Mouse (Mus musculus) cerebellum, adult 11-12 months (tissue): Measurements from ENCODE around the gene Cwc27.

Experiments used
- DNase-seq: peaks from one replicate; pipeline ENCODE4 v3.0.0; 2022

Cwc27 gene

GRCm38 (mm10) chr13:104816635-104817571, at the start of gene Cwc27:
Cwc27 (minus strand) TSS chr13:104817142.
- DNase-seq = peak; percentile 79

GRCm38 (mm10) chr13:104866726-104867125, 49.8 kb upstream of the Cwc27 start:
- no peak for DNase-seq

- DNase-seq = peak; percentile 16
These were observed 46.4 kb upstream of the Cwc27 start, which contains the start of gene Shisal2b for GRCm38 (mm10) chr13:104863127-104863979. Shisal2b (minus strand) TSS chr13:104863893.

DNA sequence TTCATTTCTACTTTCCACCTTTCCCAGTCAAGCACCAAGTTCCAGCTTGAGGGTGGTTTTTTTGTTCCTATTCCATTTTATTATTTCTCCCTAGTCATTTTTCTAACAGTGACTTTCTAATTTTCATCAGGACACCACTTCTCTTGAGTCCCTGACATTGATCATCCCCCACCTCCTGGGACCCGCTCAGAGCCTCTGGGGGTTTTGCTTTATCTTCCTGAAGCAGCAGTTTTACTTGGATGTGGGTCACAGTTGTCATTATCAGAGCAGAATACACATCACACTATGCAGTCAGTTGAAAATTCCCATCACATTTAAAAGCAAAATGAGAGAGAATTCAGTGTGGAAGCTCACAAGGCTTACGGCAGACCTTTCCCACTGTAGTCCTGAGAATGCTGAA, 36.7 kb upstream of the Cwc27 start:
- DNase-seq = no peak

- DNase-seq = no peak
These were observed 26.6 kb upstream of the Cwc27 start for GRCm38 (mm10) chr13:104843295-104844089.

DNA sequence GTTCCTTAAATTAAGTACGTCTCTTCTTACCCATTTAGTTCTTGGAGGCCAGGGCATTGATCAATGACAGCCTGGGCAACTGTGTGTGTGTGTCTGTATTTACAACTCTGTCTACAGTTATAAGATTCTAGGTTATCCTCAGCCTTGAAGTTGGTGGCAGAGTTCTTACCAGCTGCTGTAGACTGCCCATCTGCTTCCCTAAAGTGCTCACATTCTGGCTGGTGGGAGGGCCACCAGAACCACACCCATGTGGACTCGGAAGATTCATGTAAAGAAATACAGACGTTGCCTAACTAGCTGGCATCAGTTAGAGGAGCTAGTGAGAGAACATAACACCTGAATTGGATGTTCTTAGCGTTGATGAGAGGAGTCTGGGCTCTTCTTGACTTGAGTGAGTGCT, 25.0 kb upstream of the Cwc27 start:
- no peak for DNase-seq

- no peak for DNase-seq
These were observed 20.7 kb upstream of the Cwc27 start for GRCm38 (mm10) chr13:104837628-104838027.

GRCm38 (mm10) chr13:104832811-104833210, 15.9 kb upstream of the Cwc27 start:
- no peak for DNase-seq

DNA sequence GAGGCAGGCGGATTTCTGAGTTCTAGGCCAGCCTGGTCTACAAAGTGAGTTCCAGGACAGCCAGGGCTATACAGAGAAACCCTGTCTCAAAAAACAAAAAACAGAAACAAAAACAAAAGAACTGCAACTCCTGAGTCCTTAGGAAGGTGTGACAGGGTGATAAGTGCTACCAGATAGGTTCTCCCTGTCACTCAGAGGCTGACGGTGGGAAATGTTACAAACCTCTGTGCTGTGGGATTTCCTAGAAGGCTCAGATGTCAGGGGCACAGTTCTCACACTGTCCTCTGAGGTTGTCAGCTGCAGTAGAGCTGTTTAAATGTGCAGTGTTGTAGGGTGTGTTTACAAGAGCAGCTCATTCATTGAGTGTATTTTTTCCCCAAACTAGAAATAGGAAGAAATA, 8.5 kb upstream of the Cwc27 start:
- DNase-seq = no peak

DNA sequence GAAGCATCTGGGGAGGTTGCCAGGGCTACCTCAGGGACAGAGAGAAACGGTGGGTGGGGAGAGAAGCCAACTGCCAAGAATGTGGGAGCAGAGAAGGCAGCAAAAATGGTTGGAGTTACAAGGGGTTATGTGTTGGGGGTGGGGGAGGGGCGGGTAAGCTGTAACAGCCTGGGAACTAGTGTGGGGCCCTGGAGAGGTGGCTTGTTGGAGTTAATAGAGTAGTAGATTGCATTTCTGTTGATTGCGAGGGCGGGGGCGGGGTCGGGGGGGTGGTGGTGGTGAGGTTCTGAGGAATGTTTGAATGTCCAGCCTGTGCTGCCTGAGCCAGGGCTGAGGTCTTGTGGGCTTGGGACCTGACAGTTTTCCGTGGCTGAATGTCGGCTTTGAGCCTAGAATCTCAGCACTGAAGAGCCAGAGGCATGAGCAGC, 5.5 kb upstream of the Cwc27 start:
- no peak for DNase-seq

DNA sequence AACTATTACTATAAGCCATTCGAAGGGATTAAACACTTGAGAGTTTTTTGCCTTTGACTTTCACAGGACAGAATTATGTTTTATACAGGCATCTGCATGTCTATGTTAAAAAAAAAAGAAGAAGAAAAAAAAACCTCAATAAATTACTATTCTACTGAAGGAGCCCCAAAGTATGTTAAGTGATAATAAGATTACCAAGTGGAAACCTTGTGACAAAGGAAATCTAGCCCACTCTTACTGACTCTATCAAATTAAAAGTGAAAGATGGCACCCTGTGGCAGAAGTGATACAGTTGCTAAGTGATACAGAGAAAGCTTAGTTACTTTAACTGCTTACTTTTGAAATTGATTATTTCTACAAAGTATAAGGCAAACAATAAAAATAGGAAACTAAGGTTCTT, 5.0 kb upstream of the Cwc27 start:
- no peak for DNase-seq

DNA sequence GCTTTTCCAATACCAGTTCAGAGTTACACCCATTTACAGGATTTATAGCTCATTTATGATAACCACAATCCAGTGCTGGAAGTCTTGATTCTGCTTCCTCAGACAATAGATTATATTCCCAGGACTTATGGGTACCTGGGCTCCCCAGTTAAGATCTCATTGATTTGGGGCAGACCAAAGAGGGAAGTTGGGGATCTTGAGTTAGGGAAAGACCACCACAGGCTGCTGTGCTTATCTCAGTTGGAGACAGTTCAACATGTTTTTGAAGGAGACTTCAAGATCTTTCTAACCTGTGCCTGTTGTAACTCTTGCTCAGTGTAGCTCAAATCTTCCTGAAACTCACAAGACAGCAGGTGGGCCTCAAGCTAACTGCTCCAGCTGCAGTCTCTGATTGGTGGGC, 4.2 kb upstream of the Cwc27 start:
- no peak for DNase-seq

GRCm38 (mm10) chr13:104817696-104818095, 754 bp upstream of the Cwc27 start:
- no peak for DNase-seq

DNA sequence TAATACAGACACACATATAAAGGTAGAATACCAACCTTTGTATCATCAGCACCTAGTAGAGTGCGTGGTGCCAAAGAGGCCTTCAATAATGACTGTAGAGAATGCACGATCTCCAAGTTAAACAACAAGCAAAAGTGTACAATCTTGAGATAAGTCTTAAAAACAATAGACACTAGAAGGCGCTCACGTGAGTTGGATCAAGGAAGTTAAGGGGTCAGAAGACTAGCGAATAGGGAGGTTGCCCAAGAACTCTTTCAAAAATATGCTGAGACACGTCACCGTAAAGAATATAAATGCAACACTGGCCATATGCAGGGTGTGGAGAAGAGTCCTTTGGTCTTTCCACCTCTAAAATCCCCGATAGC, 690 bp downstream of the Cwc27 start:
- no peak for DNase-seq

GRCm38 (mm10) chr13:104805681-104806080, 11.3 kb downstream of the Cwc27 start:
- no peak for DNase-seq

GRCm38 (mm10) chr13:104799566-104800182, 17.3 kb downstream of the Cwc27 start:
- DNase-seq = no peak

GRCm38 (mm10) chr13:104799067-104799466, 17.9 kb downstream of the Cwc27 start:
- DNase-seq = no peak

GRCm38 (mm10) chr13:104794421-104794820, 22.5 kb downstream of the Cwc27 start:
- DNase-seq = no peak

DNA sequence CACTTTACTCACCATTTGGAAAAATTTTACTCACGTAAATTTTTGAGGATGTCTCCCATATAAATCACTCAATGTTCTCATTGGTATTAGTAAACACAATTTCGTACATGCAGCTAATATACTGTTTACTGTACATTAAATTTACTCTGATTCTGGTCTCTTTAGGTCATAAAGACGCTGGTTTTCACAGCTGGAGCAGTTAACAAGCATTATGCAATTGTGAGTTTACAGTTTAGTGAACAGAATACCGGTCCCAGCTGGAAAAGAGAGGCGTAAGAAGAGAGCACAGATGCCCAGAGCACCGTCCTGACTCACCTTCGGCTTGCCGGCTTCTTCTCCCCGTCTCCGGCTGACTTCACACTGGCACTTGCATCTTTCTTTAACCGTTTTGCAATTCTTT, 24.8 kb downstream of the Cwc27 start, which contains the start of gene Srek1ip1:
Srek1ip1 (plus strand) TSS at position 301 of the 400 bp plus-strand sequence.
- no peak for DNase-seq

GRCm38 (mm10) chr13:104789663-104790062, 27.3 kb downstream of the Cwc27 start:
- DNase-seq = peak; percentile 15

DNA sequence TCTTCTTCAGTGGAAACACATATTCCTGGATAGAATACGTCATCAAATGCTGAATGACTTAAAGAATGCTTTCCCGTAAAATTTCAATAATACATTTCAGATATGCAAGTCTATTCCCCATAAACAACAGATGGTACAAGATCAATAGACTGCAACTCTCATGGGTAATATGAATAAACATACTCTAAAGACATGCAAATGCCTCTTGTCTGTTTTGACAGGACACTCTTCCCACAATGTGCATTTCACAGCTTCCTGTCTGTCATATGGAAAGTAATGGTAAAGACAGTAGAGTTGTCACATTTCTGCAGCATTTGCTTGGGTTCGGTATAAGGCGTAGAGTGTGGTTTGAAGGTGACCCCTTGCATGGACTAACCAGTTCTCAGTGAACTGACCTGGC, 29.7 kb downstream of the Cwc27 start:
- DNase-seq = no peak

- no peak for DNase-seq
These were observed 37.8 kb downstream of the Cwc27 start for GRCm38 (mm10) chr13:104779104-104779670.
